Mouse (Mus musculus) E14TG2a.4 (cell line): ENCODE results near the gene Serpinb6c.

ENCODE experiments used
- CTCF ChIP-seq: conservative IDR thresholded peaks from 2 replicates; pipeline ENCODE4 v1.5.1; 2014; ENCODE audit warnings: low read length
- NANOG ChIP-seq: IDR thresholded peaks from 2 replicates; pipeline ENCODE4 v1.6.1; 2014; ENCODE audit warnings: borderline replicate concordance, low read length, mixed read lengths
- POU5F1 ChIP-seq: IDR thresholded peaks from 2 replicates; pipeline ENCODE4 v1.6.1; 2014; ENCODE audit warnings: low read length, borderline replicate concordance

GRCm38 (mm10) chr13:33952947-33953346 lies 47.4 kb upstream of the Serpinb6c start:
- TF ChIP-seq CTCF (no peak), NANOG (no peak), POU5F1 (no peak)
